Mouse (Mus musculus) myocyte (in vitro differentiated cells): ENCODE data around the gene Nr2c2ap.

Experiments used
- CEBPB ChIP-seq: IDR thresholded peaks from 2 replicates; pipeline ENCODE4 v1.6.1; 2011; ENCODE audit warnings: mild to moderate bottlenecking, moderate library complexity; ENCODE audit not compliant: poor library complexity, insufficient read depth, severe bottlenecking
- E2F4 ChIP-seq: IDR thresholded peaks from one replicate; pipeline ENCODE4 v1.6.1; 2011; ENCODE audit warnings: mild to moderate bottlenecking, control low read depth, moderate library complexity; ENCODE audit not compliant: insufficient read depth
- MAX ChIP-seq: IDR thresholded peaks from one replicate; pipeline ENCODE4 v1.6.1; 2011; ENCODE audit warnings: low read depth, mild to moderate bottlenecking, control low read depth
- MYOD1 ChIP-seq, 3 experiments: IDR thresholded peaks; one replicate each; pipeline ENCODE4 v1.6.1; 2011; ENCODE audit warnings: control low read depth in 2 of 3, low read depth in 2 of 3, mild to moderate bottlenecking in 2 of 3, moderate library complexity in 1 of 3; ENCODE audit not compliant: insufficient read length in 2 of 3, control insufficient read depth in 1 of 3
- MYOG ChIP-seq, 3 experiments: IDR thresholded peaks; one replicate each; pipeline ENCODE4 v1.6.1; 2011; ENCODE audit warnings: control low read depth in 2 of 3, low read depth in 2 of 3, mild to moderate bottlenecking in 2 of 3; ENCODE audit not compliant: insufficient read length in 2 of 3, control insufficient read depth in 1 of 3, insufficient read depth in 1 of 3
- POLR2A ChIP-seq: IDR thresholded peaks from one replicate; pipeline ENCODE4 v1.6.1; 2011; ENCODE audit warnings: low read depth, mild to moderate bottlenecking, control low read depth, moderate library complexity; ENCODE audit not compliant: insufficient read length
- POLR2AphosphoS2 ChIP-seq: IDR thresholded peaks from one replicate; pipeline ENCODE4 v1.6.1; 2011; ENCODE audit warnings: low read depth, control low read depth; ENCODE audit not compliant: insufficient read length
- REST ChIP-seq: IDR thresholded peaks from one replicate; pipeline ENCODE4 v1.6.1; 2011; ENCODE audit warnings: mild to moderate bottlenecking, control low read depth, moderate library complexity; ENCODE audit not compliant: insufficient read depth, insufficient read length
- SRF ChIP-seq: IDR thresholded peaks from one replicate; pipeline ENCODE4 v1.6.1; 2011; ENCODE audit warnings: low read depth; ENCODE audit not compliant: control insufficient read depth, insufficient read length
- TCF12 ChIP-seq: IDR thresholded peaks from one replicate; pipeline ENCODE4 v1.6.1; 2011; ENCODE audit warnings: mild to moderate bottlenecking, control low read depth; ENCODE audit not compliant: poor library complexity, insufficient read depth, severe bottlenecking
- TCF3 ChIP-seq: IDR thresholded peaks from one replicate; pipeline ENCODE4 v1.6.1; 2011; ENCODE audit warnings: low read depth, control low read depth; ENCODE audit not compliant: insufficient read length
- USF1 ChIP-seq: IDR thresholded peaks from one replicate; pipeline ENCODE4 v1.6.1; 2011; ENCODE audit warnings: low read depth, mild to moderate bottlenecking, control low read depth, moderate library complexity

DNA sequence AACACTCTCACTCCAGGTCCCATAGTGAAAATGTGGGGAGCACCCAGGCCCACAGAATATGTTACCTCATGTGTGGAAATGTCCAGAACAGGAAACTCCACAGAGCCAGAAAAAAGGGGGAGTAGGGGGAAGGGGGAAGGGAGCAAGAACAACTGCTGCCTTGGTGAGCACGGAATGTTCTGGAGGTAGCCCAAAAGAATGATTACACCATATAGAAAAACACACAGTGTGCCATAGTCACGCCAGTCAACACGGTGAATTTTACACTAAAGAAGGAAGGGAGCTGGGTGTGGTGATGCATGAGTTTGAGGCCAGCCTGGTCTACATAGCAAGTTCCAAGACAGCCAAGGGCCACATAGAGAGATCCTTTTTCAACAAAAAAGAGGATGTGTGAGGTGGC, 32.2 kb downstream of the Nr2c2ap start:
- TF ChIP-seq REST = no peak
- no peak for TF ChIP-seq USF1
- no peak for TF ChIP-seq MAX
- no peak for TF ChIP-seq POLR2A
- TF ChIP-seq CEBPB = no peak
- TF ChIP-seq E2F4 = no peak
- no peak for TF ChIP-seq TCF3
- no peak for TF ChIP-seq TCF12
- no peak for TF ChIP-seq SRF
- TF ChIP-seq MYOG (IDR thresholded peaks at IDR 0.05; ENCODE audit: control insufficient read depth in 1 of 3, insufficient read depth in 1 of 3, insufficient read length in 2 of 3, low read depth in 2 of 3) = no peak
- TF ChIP-seq POLR2AphosphoS2 = no peak
- TF ChIP-seq MYOD1 (IDR thresholded peaks at IDR 0.05; ENCODE audit: control insufficient read depth in 1 of 3, insufficient read length in 2 of 3, low read depth in 2 of 3) = no peak
